8 mouse cellular contexts compared by ENCODE assay signal in genomic region chr16:65533315-65533999, GRCm38 (mm10). TPM values are rescaled to one million over a fixed set of nuclear protein-coding genes. Genes with fewer than 3 reads are reported as not detected.
DNase-seq lines count a peak whose midpoint lies in the region; ATAC-seq and TF ChIP-seq lines count a peak whose summit lies in the region.

No protein-coding gene starts in this region.

- no peaks in the 10 kb centered on the region for H3K27me3 ChIP-seq in midbrain, embryonic 12.5 days
- H3K27me3 ChIP-seq in midbrain, embryonic 16.5 days (ENCODE audit: control insufficient read depth, insufficient read depth, low read depth, low read length): no peaks in the 10 kb centered on the region; the same call in 1 of the 2 replicates
- H3K27me3 ChIP-seq in limb, embryonic 14.5 days (ENCODE audit: control insufficient read depth, insufficient read depth, low read length): no peaks in the 10 kb centered on the region

- peak; percentile 14 to 18 for DNase-seq in cerebellum, adult 18-20 months
- DNase-seq in cerebellum, adult 9-11 months: no peak
- peak; percentile 39 for DNase-seq in embryo, embryonic 11.5 days (ENCODE audit: low read depth, low spot score)
- peak; percentile 53 for DNase-seq in limb, embryonic 14.5 days (ENCODE audit: low spot score)
- peak; percentile 48 for DNase-seq in right cerebral cortex, postnatal 4 days

- H3K36me3 ChIP-seq in midbrain, embryonic 12.5 days: no peaks in the 10 kb centered on the region
- peaks cover 3% of the 10 kb centered on the region; the same call in 1 of the 2 replicates for H3K36me3 ChIP-seq in midbrain, embryonic 16.5 days (ENCODE audit: control insufficient read depth, insufficient read depth, low read length)
- H3K36me3 ChIP-seq in limb, embryonic 14.5 days (ENCODE audit: control insufficient read depth, insufficient read depth, low read length): peaks cover 11% of the 10 kb centered on the region; the same call in 1 of the 2 replicates

- TF ChIP-seq POLR2A in limb, embryonic 14.5 days (IDR thresholded peaks at IDR 0.05; ENCODE audit: borderline replicate concordance, extremely low read depth, insufficient read depth, insufficient read length): no peak

- H3K4me1 ChIP-seq in midbrain, embryonic 12.5 days: peaks cover 4% of the 10 kb centered on the region
- no peaks in the 10 kb centered on the region for H3K4me1 ChIP-seq in midbrain, embryonic 16.5 days (ENCODE audit: control insufficient read depth, insufficient read depth, low read length)
- no peaks in the 10 kb centered on the region for H3K4me1 ChIP-seq in limb, embryonic 14.5 days (ENCODE audit: control insufficient read depth, insufficient read depth, low read length)

- no peak overlapping the region for H3K4me3 ChIP-seq in midbrain, embryonic 12.5 days
- H3K4me3 ChIP-seq in midbrain, embryonic 16.5 days (ENCODE audit: low read depth, low read length): no peak overlapping the region
- no peak overlapping the region for H3K4me3 ChIP-seq in limb, embryonic 14.5 days (replicated peaks; ENCODE audit: low read length)

- 36% methylated on average over 12 of the region's 12 CpGs for WGBS in midbrain, embryonic 12.5 days
- 30% methylated on average over 12 of the region's 12 CpGs for WGBS in midbrain, embryonic 16.5 days
- WGBS in limb, embryonic 14.5 days: 27% methylated on average over 12 of the region's 12 CpGs

- no peak overlapping the region for H3K9ac ChIP-seq in midbrain, embryonic 12.5 days (replicated peaks)
- H3K9ac ChIP-seq in midbrain, embryonic 16.5 days (ENCODE audit: low read depth, low read length): no peak overlapping the region
- H3K9ac ChIP-seq in limb, embryonic 14.5 days (ENCODE audit: low read depth, low read length, severe bottlenecking): no peak overlapping the region

- no peaks in the 10 kb centered on the region for H3K9me3 ChIP-seq in midbrain, embryonic 12.5 days
- H3K9me3 ChIP-seq in midbrain, embryonic 16.5 days (replicated peaks; ENCODE audit: control insufficient read depth, low read length, poor library complexity, severe bottlenecking): no peaks in the 10 kb centered on the region
- no peaks in the 10 kb centered on the region for H3K9me3 ChIP-seq in limb, embryonic 14.5 days (ENCODE audit: control insufficient read depth, low read length)

- no peak overlapping the region for H3K27ac ChIP-seq in midbrain, embryonic 12.5 days (replicated peaks)
- no peak overlapping the region for H3K27ac ChIP-seq in midbrain, embryonic 16.5 days (ENCODE audit: low read length)
- H3K27ac ChIP-seq in limb, embryonic 14.5 days (replicated peaks; ENCODE audit: low read depth, low read length): no peak overlapping the region

- no peak overlapping the region for H3K4me2 ChIP-seq in midbrain, embryonic 12.5 days (replicated peaks)
- no peak overlapping the region for H3K4me2 ChIP-seq in midbrain, embryonic 16.5 days (ENCODE audit: low read length)
- H3K4me2 ChIP-seq in limb, embryonic 14.5 days (replicated peaks; ENCODE audit: low read depth, low read length, severe bottlenecking): no peak overlapping the region

- 0 out of 2 replicates have a peak, but pooled peaks have one; percentile 36 for ATAC-seq in midbrain, embryonic 12.5 days (ENCODE audit: low FRiP score, low read depth)
- no peak for ATAC-seq in midbrain, embryonic 16.5 days
- ATAC-seq in inflammation-experienced regulatory T-cells, adult 6 months: peak; percentile 74
- ATAC-seq in limb, embryonic 14.5 days (ENCODE audit: low FRiP score, low read depth): no peak

RNA-seq across cellular contexts. Expression of gene Pou1f1, which starts 13.1 kb away (rescaled TPM):
- not detected in 2 replicates for polyA plus RNA-seq in midbrain, embryonic 12.5 days (2016; fragmentation: Nextera tagmentation; extraction: Ambion mirVana)
- polyA plus RNA-seq in midbrain, embryonic 16.5 days (2015; fragmentation: Nextera tagmentation; extraction: Ambion mirVana): not detected in 2 replicates
- under 1 TPM in 2 of 3 experiments, not detected in 1; 0.24 to 0.26 TPM for polyA plus RNA-seq in inflammation-experienced regulatory T-cells, adult 6 months (2017; shearing (Covaris generic))
- polyA plus RNA-seq in limb, embryonic 14.5 days (2012; rRNA removed): 0.15 and 0.29 TPM in 2 replicates
- polyA plus RNA-seq in limb, embryonic 14.5 days (2014; fragmentation: Nextera tagmentation; extraction: Ambion mirVana): 0.25 and 0.30 TPM in 2 replicates

RNA-seq across cellular contexts. Expression of gene Chmp2b, which starts 29.1 kb away (rescaled TPM):
- 36.9 and 43.3 TPM in 2 replicates for polyA plus RNA-seq in midbrain, embryonic 12.5 days (2016; fragmentation: Nextera tagmentation; extraction: Ambion mirVana)
- polyA plus RNA-seq in midbrain, embryonic 16.5 days (2015; fragmentation: Nextera tagmentation; extraction: Ambion mirVana): 121 and 136 TPM in 2 replicates
- polyA plus RNA-seq in inflammation-experienced regulatory T-cells, adult 6 months (2017; shearing (Covaris generic)): 10 to 100 TPM; 21.7 to 28.2 (median 27.5) TPM
- 38.4 and 51.4 TPM in 2 replicates for polyA plus RNA-seq in limb, embryonic 14.5 days (2012; rRNA removed)
- polyA plus RNA-seq in limb, embryonic 14.5 days (2014; fragmentation: Nextera tagmentation; extraction: Ambion mirVana): 109 and 129 TPM in 2 replicates

Comparison
In these comparisons a context has a peak if more than half of its experiments do, and no peak if none do; other contexts are left out.
1. ATAC-seq: peak in midbrain, embryonic 12.5 days (single experiment) and inflammation-experienced regulatory T-cells, adult 6 months (single experiment); none in midbrain, embryonic 16.5 days (single experiment) and limb, embryonic 14.5 days (single experiment).